Mouse (Mus musculus) Muller cell, postnatal 12 days (primary cell): ENCODE measurements at regions not wholly inside any gene's neighbourhood (a gene's known extent, or its start where the extent isn't known, plus 50 kb on each side); places are given as distances from the start of the nearest gene placed in this dataset.

Experiments used
- DNase-seq: peaks from one replicate; pipeline ENCODE4 v3.0.0-alpha.2; 2015; ENCODE audit errors: inconsistent ontology term

- no peak for DNase-seq
These were observed 475.3 kb downstream of the Dach1 start for GRCm38 (mm10) chr14:97694238-97694637.

DNA sequence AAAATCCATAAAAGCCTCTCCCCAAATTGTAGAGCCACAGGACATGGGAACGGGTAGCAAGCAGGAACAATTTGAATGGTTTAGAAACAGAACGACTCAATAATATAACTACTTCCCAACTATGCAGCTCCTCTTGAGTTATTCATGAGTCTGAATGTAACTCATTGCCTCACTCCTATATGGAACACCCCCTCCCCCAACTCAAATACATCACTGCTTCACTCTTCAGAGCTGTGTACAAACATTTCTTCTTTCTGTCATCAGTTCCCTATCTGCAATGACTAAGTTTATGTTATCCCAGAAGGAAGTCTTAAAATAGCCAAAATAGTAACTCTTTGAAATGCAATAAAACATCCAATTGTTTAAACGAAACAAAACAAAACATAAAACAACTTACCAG is 484.9 kb downstream of the Dach1 start:
- no peak for DNase-seq

DNA sequence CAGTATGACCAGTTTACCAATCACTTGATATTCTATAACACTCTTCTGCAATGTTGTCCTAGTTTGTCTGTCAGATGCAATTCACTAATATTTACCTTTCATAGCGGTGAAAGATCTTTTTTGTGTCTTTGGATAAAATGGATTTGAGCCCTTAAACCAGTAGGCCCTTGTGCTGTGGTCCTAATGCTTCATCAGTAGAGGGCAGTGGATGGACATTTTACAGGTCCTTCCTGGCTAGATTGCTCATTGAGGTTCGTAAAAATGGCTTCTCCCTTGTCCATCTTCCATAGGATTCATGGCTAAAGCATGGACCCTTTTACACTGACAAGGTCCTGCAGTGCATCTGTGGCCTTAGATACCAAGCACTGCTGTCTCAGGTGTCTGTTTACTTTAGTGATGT is 501.8 kb downstream of the Dach1 start:
- peak; percentile 5 for DNase-seq

- DNase-seq: peak; percentile 82
These were observed 531.3 kb downstream of the Dach1 start for GRCm38 (mm10) chr14:97638187-97638792.

DNA sequence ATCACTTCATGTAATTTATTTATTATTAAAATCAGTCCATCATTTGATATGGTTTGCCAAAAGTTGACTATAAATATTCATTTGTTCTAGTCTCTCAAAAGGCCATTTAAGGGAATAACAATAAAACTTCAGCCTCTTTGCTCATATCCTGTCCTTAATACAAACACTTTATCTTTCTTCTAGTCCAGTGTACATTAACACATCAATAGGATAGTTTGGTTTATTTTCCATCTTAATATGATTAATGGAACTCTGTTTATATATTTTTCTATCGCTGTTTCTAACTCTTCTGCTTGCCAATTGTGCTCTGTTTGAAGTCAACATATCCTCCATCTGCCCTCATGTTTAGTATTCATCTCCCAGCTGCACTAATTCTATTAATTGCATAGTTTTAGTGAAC is 558.1 kb downstream of the Dach1 start:
- no peak for DNase-seq

DNA sequence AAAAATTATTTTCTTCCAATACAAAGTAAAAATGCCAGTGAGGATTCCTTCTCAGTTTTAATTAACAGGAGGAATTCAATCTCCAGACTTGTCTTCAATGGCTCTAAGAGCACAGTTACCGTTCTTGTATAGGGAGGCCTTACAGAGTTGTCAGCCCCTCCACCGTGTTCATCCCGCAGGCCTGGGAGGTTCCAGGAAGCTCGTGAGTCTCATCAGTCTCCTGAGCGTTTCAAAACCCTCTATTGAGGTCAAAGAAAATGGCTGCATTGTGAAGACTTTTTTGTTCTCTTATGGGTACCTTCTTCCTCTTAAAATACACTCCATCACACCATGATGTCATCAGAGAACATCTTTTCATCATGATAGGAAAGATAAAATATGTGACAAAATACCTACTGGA is 572.9 kb downstream of the Dach1 start:
- DNase-seq: peak; percentile 16

- DNase-seq: no peak
These were observed 581.0 kb downstream of the Dach1 start for GRCm38 (mm10) chr14:97588611-97589010.

DNA sequence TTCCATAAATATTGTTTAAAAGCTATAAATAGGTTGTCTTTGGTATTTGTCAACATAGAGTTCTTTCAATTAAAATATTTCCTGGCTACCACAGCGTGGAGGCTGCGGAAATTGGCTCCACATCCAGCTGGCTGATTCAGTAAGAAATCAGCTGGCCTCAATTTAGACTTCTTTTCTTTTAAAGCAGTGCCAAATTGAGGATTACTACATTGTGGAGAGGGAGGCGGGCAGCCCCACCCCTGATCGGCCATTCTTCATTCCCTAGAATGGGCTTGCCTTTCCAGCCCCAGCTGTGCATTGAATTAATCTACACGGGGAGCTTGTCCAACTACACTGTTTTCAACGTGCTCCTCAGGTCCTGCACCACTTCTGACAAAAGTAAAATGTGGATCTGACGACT is 581.4 kb downstream of the Dach1 start:
- peak; percentile 91 for DNase-seq

DNA sequence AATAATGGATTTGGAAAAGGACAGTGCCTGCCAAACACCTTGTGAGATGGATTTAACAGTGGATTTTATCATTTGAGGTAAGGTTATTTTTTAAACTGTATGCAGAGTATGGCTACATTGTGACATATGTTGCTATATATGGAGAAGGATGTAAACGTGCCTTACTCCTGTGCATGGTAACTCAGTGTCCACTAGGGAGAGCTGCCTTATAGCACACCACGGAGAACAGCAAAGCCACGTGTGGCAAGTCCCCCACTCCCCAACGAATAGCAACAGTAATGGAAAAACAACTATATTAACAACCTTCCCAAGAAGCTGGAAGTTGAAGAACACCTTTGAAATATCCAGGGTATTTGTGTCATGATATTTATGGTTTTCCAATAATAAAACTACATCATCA is 582.6 kb downstream of the Dach1 start:
- DNase-seq: no peak

- DNase-seq: no peak
These were observed 599.3 kb downstream of the Dach1 start for GRCm38 (mm10) chr14:97570274-97570673.

GRCm38 (mm10) chr14:97560121-97560907 is 609.3 kb downstream of the Dach1 start:
- DNase-seq: peak; percentile 20

DNA sequence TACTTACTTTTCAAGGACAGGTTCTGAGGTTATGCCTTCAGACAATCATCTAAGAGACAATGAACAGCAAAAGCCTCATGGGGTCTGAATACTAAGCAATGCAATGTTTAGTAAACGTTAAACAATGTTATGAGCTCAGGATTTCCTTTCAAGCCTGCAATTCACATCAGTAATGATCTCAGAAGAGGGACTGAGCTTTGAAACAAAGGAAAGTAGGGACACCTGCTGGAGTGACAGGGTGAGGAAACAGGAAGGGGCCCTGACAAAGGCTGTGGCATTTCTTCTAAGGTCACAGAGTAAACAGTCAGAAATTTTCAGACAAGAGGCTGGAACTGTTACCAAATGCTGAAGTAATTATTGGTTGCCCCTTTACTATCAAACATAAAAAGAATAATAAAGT is 610.0 kb downstream of the Dach1 start:
- DNase-seq: peak; percentile 66

GRCm38 (mm10) chr14:97558289-97558688 is 611.3 kb downstream of the Dach1 start:
- DNase-seq: no peak

GRCm38 (mm10) chr14:97557888-97558287 is 611.7 kb downstream of the Dach1 start:
- DNase-seq: no peak

GRCm38 (mm10) chr14:97546276-97546675 is 623.3 kb downstream of the Dach1 start:
- DNase-seq: no peak

GRCm38 (mm10) chr14:97544307-97544706 is 625.3 kb downstream of the Dach1 start:
- no peak for DNase-seq

- no peak for DNase-seq
These were observed 632.6 kb downstream of the Dach1 start for GRCm38 (mm10) chr14:97537012-97537411.

- DNase-seq: no peak
These were observed 658.2 kb downstream of the Dach1 start for GRCm38 (mm10) chr14:97511318-97511717.

DNA sequence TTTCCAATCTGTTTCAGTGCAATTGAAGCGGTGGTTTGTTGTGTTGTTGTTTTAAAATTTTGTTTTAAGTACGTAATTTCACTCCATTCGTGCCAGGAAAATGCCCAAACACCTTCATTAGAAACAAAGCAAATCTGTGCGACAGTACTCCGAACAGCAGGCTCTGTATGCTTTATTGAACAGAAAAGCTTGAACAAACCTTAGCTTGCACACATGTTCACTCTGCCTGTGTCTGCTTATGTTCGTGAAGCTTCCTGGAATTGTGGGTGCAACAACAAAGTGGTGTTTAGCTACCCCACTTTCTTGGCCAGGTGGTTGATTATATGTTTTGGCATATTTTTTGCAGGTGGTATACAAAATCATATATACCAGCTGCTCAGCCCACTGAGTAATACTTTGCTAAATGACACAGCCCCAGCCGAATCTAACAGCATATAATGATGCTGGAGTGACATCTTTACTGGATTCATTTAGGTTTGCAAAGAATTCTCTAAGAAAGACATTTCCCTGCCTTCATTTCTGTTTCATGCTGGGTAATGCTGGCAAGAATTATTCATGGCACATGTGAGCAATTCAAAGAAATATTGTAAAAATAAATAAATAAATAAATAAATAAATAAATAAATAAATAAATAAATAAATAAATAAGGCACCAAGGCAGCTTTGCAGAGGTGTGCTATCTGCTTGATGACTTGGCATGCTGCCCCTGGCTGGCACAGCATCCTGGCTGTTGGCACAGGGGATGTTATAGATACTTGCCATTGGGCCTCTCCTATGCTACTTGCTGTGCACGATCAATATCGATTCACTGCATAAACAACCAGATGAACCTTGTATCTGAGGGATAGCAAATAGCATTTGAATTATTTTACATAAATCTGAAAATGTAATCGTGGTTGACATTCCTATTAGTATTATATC is 679.9 kb downstream of the Dach1 start:
- no peak for DNase-seq

GRCm38 (mm10) chr14:97478236-97478635 is 691.3 kb downstream of the Dach1 start:
- no peak for DNase-seq

- no peak for DNase-seq
These were observed 718.9 kb downstream of the Dach1 start for GRCm38 (mm10) chr14:97450525-97451235.

DNA sequence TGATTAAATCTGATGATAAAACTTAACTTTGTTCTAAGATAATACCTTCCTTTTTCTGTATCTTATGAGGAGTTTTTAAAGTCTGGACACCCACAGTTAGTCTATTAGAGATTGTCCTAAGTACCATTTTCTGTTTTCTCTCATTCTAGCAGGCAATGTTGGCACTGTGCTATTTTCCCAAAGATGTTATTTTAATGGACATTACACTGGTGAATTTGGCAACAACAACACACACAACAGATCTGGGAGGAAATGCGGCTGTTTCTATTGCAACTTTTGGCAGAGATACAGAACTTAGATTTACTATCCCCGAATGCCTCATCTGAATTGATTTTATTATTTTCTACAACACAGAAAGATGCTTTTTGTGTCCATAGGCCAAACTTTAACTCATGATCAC is 720.9 kb downstream of the Dach1 start:
- DNase-seq: no peak
